Mouse (Mus musculus) MEL (cell line): ENCODE results near the gene Mapt. TPM values are rescaled to one million over a fixed set of nuclear protein-coding genes. Genes with fewer than 3 reads are reported as not detected.
"Not testable (repeated sequence)": the region's sequence is repeated elsewhere in the genome, so short reads cannot be mapped to it uniquely, and the experiment has no call there.

Experiments
- DNase-seq: peaks from one replicate; pipeline ENCODE4 v3.0.0; 2011; ENCODE audit warnings: low read depth, low spot score
- H3K27ac ChIP-seq: 2 replicates; pipeline ENCODE4 v1.5.1; 2012; ENCODE audit warnings: low read depth, mild to moderate bottlenecking, control low read depth, low read length, moderate library complexity; ENCODE audit not compliant: control insufficient read depth
- H3K27me3 ChIP-seq, 2 experiments: fragments of 150-350 bp in 1 of 2; sonication (generic) in 1 of 2; 2 replicates each; pipeline ENCODE4 v1.6.1; 2012; ENCODE audit warnings: low read length in 2 of 2, mild to moderate bottlenecking in 2 of 2, improper control_type of control experiment in 1 of 2, moderate library complexity in 1 of 2; ENCODE audit not compliant: insufficient read depth in 2 of 2, control insufficient read depth in 1 of 2
- H3K36me3 ChIP-seq, 2 experiments: 2 replicates each; pipeline ENCODE4 v1.6.1; 2012 to 2014; ENCODE audit warnings: low read length in 2 of 2, improper control_type of control experiment in 1 of 2, inconsistent platforms in 1 of 2, mild to moderate bottlenecking in 1 of 2; ENCODE audit not compliant: insufficient read depth in 2 of 2, control insufficient read depth in 1 of 2
- H3K4me1 ChIP-seq, 2 experiments: fragments of 150-350 bp in 1 of 2; sonication (generic) in 1 of 2; 2 replicates each; pipeline ENCODE4 v1.6.1; 2012; ENCODE audit warnings: low read length in 2 of 2, improper control_type of control experiment in 1 of 2, mild to moderate bottlenecking in 1 of 2; ENCODE audit not compliant: insufficient read depth in 2 of 2, control insufficient read depth in 1 of 2
- H3K4me3 ChIP-seq, 2 experiments: fragments of 150-350 bp in 1 of 2; sonication (generic) in 1 of 2; 2 replicates each; pipeline ENCODE4 v1.5.1; 2012; ENCODE audit warnings: low read depth in 2 of 2, low read length in 2 of 2, mild to moderate bottlenecking in 2 of 2, moderate library complexity in 2 of 2, control low read depth in 1 of 2, improper control_type of control experiment in 1 of 2; ENCODE audit not compliant: control insufficient read depth in 1 of 2, insufficient read depth in 1 of 2
- H3K79me2 ChIP-seq: 2 replicates; pipeline ENCODE4 v1.6.1; 2012; ENCODE audit warnings: mild to moderate bottlenecking, low read length, moderate library complexity; ENCODE audit not compliant: control insufficient read depth, poor library complexity, insufficient read depth
- H3K9ac ChIP-seq: 2 replicates; pipeline ENCODE4 v1.6.1; 2012; ENCODE audit warnings: low read depth, mild to moderate bottlenecking, control low read depth, low read length, moderate library complexity; ENCODE audit not compliant: control insufficient read depth, poor library complexity, severe bottlenecking
- H3K9me3 ChIP-seq: fragments of 150-350 bp; sonication (generic); replicated peaks from 2 replicates; pipeline ENCODE4 v1.6.1; 2012; ENCODE audit warnings: mild to moderate bottlenecking, low read length, improper control_type of control experiment, moderate library complexity; ENCODE audit not compliant: insufficient read depth
- CHD1 ChIP-seq: IDR thresholded peaks from 2 replicates; pipeline ENCODE4 v1.6.1; 2012; ENCODE audit warnings: low read depth, mild to moderate bottlenecking, inconsistent platforms, low read length, improper control_type of control experiment
- E2F4 ChIP-seq: IDR thresholded peaks from 2 replicates; pipeline ENCODE4 v1.6.1; 2011; ENCODE audit warnings: low read depth, low read length, improper control_type of control experiment, borderline replicate concordance
- ELF1 ChIP-seq: IDR thresholded peaks from 2 replicates; pipeline ENCODE4 v1.6.1; 2014; ENCODE audit warnings: low read depth, mild to moderate bottlenecking, inconsistent platforms, low read length, improper control_type of control experiment, moderate library complexity
- KAT2A ChIP-seq: conservative IDR thresholded peaks from 2 replicates; pipeline ENCODE4 v1.6.1; 2012; ENCODE audit warnings: low read depth, low read length, improper control_type of control experiment, inconsistent platforms
- MAZ ChIP-seq: IDR thresholded peaks from 2 replicates; pipeline ENCODE4 v1.6.1; 2012; ENCODE audit warnings: low read depth, mild to moderate bottlenecking, inconsistent platforms, low read length, improper control_type of control experiment
- POLR2AphosphoS5 ChIP-seq: IDR thresholded peaks from 2 replicates; pipeline ENCODE4 v1.6.1; 2012; ENCODE audit warnings: low read depth, borderline replicate concordance, mild to moderate bottlenecking, inconsistent platforms, low read length, moderate library complexity, mixed read lengths
- SMC3 ChIP-seq: IDR thresholded peaks from 2 replicates; pipeline ENCODE4 v1.6.1; 2011; ENCODE audit warnings: low read depth, low read length, improper control_type of control experiment
- TBP ChIP-seq: IDR thresholded peaks from 2 replicates; pipeline ENCODE4 v1.8.0; 2011; ENCODE audit warnings: low read depth, low read length, improper control_type of control experiment
- UBTF ChIP-seq: IDR thresholded peaks from 2 replicates; pipeline ENCODE4 v1.6.1; 2012; ENCODE audit warnings: low read depth, mild to moderate bottlenecking, inconsistent platforms, low read length, improper control_type of control experiment, moderate library complexity, borderline replicate concordance; ENCODE audit not compliant: insufficient read depth
- ZMIZ1 ChIP-seq: IDR thresholded peaks from 2 replicates; pipeline ENCODE4 v1.6.1; 2012; ENCODE audit warnings: low read depth, mild to moderate bottlenecking, inconsistent platforms, low read length, improper control_type of control experiment, moderate library complexity
- polyA plus RNA-seq, 2 experiments: library from polyadenylated mRNA; stranded (reverse) in 1 of 2; unstranded in 1 of 2; fragments of >175 nt in 1 of 2; fragments of >200 nt in 1 of 2; gene quantifications; 2 replicates each; pipeline versions ENCODE4 v1.2.1 to v1.2.4; 2012; ENCODE audit warnings: low replicate concordance in 2 of 2, low read depth in 1 of 2; ENCODE audit not compliant: insufficient read length in 2 of 2, insufficient read depth in 1 of 2, missing spikeins in 1 of 2
- total RNA-seq: library from RNA; depleted of rRNA; stranded (reverse); fragments of 300-350 nt; gene quantifications from 2 replicates; pipeline ENCODE4 v1.2.3, GENCODE M21; 2012

Gene Mapt
- total and polyA plus RNA-seq, 3 experiments: 0.89 to 1.7 TPM; not detected in 1

- Histone ChIP-seq H3K4me1 (no peaks in the 10 kb centered on the region), H3K27me3 (no peaks in the 10 kb centered on the region; a peak in 1 of 4 replicates), H3K9ac (no peak overlapping the region)
These were observed 7.0 kb downstream of the Mapt start for GRCm38 (mm10) chr11:104237958-104238747.

GRCm38 (mm10) chr11:104245478-104245877 lies 14.3 kb downstream of the Mapt start:
- not testable (repeated sequence) for DNase-seq, H3K27ac ChIP-seq, H3K9me3 ChIP-seq, H3K36me3 ChIP-seq, H3K27me3 ChIP-seq, H3K9ac ChIP-seq, H3K79me2 ChIP-seq, H3K4me1 ChIP-seq, H3K4me3 ChIP-seq

More at GRCm38 (mm10) chr11:104237958-104238747, 7.0 kb downstream of the Mapt start:
- TF ChIP-seq MAZ: no peak
- TF ChIP-seq ZMIZ1: no peak
- TF ChIP-seq UBTF: no peak
- no peak for TF ChIP-seq SMC3
- H3K9me3 ChIP-seq: no peaks in the 10 kb centered on the region
- no peaks in the 10 kb centered on the region for H3K36me3 ChIP-seq
- DNase-seq: no peak
- H3K79me2 ChIP-seq: no peaks in the 10 kb centered on the region
- H3K27ac ChIP-seq: no peak overlapping the region
- H3K4me3 ChIP-seq: no peak overlapping the region

- Histone ChIP-seq H3K27ac (no peak overlapping the region), H3K4me3 (no peak overlapping the region), H3K9ac (no peak overlapping the region), H3K4me1 (no peaks in the 10 kb centered on the region), H3K27me3 (peaks cover 7 to 10% of the 10 kb centered on the region in 2 experiments)
- TF ChIP-seq E2F4: no peak
- no peak for TF ChIP-seq POLR2AphosphoS5
- no peak for TF ChIP-seq TBP
- TF ChIP-seq CHD1: no peak
- no peak for TF ChIP-seq KAT2A
- no peak for TF ChIP-seq ELF1
- TF ChIP-seq, all 39 proteins: peak for 0
- Histone ChIP-seq H3K9me3 (no peaks in the 10 kb centered on the region), H3K79me2 (no peaks in the 10 kb centered on the region), H3K36me3 (no peaks in the 10 kb centered on the region)
- DNase-seq: no peak
These were observed 15.0 kb downstream of the Mapt start for GRCm38 (mm10) chr11:104246171-104246694.
